Mouse (Mus musculus): ENCODE measurements around the gene Pdss2.
A peak's percentile ranks its signal among the peaks of the same experiment; 100 is the strongest.
"Not testable (repeated sequence)": the region's sequence is repeated elsewhere in the genome, so short reads cannot be mapped to it uniquely, and the experiment has no call there.

Gene Pdss2

GRCm38 (mm10) chr10:43378279-43378678 is 157.0 kb downstream of the Pdss2 start:
- peak; percentile 39 for DNase-seq

- no peak for DNase-seq
Observed at GRCm38 (mm10) chr10:43378732-43379644, 157.7 kb downstream of the Pdss2 start.

GRCm38 (mm10) chr10:43382660-43383059 is 161.4 kb downstream of the Pdss2 start:
- no peak for DNase-seq

- DNase-seq = no peak
Observed at GRCm38 (mm10) chr10:43384623-43385022, 163.3 kb downstream of the Pdss2 start.

GRCm38 (mm10) chr10:43392921-43393320 is 171.6 kb downstream of the Pdss2 start:
- DNase-seq = no peak

GRCm38 (mm10) chr10:43393818-43394217 is 172.5 kb downstream of the Pdss2 start:
- no peak for DNase-seq

GRCm38 (mm10) chr10:43395824-43396223 is 174.5 kb downstream of the Pdss2 start:
- no peak for DNase-seq

- no peak for DNase-seq
Observed at GRCm38 (mm10) chr10:43399596-43400316, 178.5 kb downstream of the Pdss2 start.

- DNase-seq = no peak
Observed at GRCm38 (mm10) chr10:43406107-43406506, 184.8 kb downstream of the Pdss2 start.

GRCm38 (mm10) chr10:43406885-43407284 is 185.6 kb downstream of the Pdss2 start:
- DNase-seq = no peak

- no peak for DNase-seq
Observed at GRCm38 (mm10) chr10:43409506-43410230, 188.4 kb downstream of the Pdss2 start.

- DNase-seq = not testable (repeated sequence)
Observed at GRCm38 (mm10) chr10:43411164-43411563, 189.9 kb downstream of the Pdss2 start.

- DNase-seq = no peak
Observed at GRCm38 (mm10) chr10:43417346-43417745, 196.1 kb downstream of the Pdss2 start.

- DNase-seq = peak; percentile 18
Observed at GRCm38 (mm10) chr10:43420660-43421413, 199.6 kb downstream of the Pdss2 start.

GRCm38 (mm10) chr10:43422061-43422770 is 200.9 kb downstream of the Pdss2 start:
- DNase-seq = no peak

- DNase-seq = no peak
Observed at GRCm38 (mm10) chr10:43424545-43424944, 203.3 kb downstream of the Pdss2 start.

GRCm38 (mm10) chr10:43430606-43431005 is 209.3 kb downstream of the Pdss2 start:
- no peak for DNase-seq

GRCm38 (mm10) chr10:43434326-43434725 is 213.0 kb downstream of the Pdss2 start:
- DNase-seq = no peak

- no peak for DNase-seq
Observed at GRCm38 (mm10) chr10:43435757-43436156, 214.5 kb downstream of the Pdss2 start.

- no peak for DNase-seq
Observed at GRCm38 (mm10) chr10:43439492-43439941, 218.2 kb downstream of the Pdss2 start.

- DNase-seq = no peak
Observed at GRCm38 (mm10) chr10:43440050-43440449, 218.8 kb downstream of the Pdss2 start.
